Mouse (Mus musculus): ENCODE results near the gene Ubac1. TPM values are rescaled to one million over a fixed set of nuclear protein-coding genes. Genes with fewer than 3 reads are reported as not detected.

Gene Ubac1
- polyA plus RNA-seq, 1 experiment from 2014 or later = 81.4 TPM

DNA sequence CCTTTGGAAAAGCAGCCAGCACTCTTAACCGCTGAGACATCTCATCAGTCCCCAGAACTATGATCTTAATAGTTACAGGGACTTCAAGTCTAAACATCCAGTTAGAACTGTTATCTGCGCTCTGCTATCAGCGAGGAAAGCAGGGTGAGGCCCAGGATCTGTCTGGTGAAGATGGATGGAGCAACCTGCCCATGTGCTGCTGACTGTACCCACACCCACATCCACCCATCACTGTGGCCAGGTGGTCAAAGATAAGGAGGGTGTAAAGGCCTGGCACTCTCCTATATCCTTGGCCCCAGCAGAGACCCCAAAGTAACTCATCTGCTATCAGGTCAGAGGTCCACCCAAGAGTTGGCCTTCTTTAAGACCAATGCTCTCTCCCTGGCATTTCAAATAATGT, 7.9 kb downstream of the Ubac1 start:
- Histone ChIP-seq H3K27ac (ENCODE audit: low read length) (no peak overlapping the region), H3K4me1 (ENCODE audit: control insufficient read depth, insufficient read depth, low read length) (no peaks in the 10 kb centered on the region), H3K9me3 (replicated peaks; ENCODE audit: control insufficient read depth, low read length) (no peaks in the 10 kb centered on the region), H3K4me2 (ENCODE audit: low read depth, low read length) (no peak overlapping the region), H3K27me3 (ENCODE audit: control insufficient read depth, insufficient read depth, low read length) (no peaks in the 10 kb centered on the region), H3K9ac (ENCODE audit: low read length) (no peak overlapping the region), H3K4me3 (replicated peaks; ENCODE audit: low read length) (no peak overlapping the region), H3K36me3 (ENCODE audit: control insufficient read depth, insufficient read depth, low read length) (peaks cover 13% of the 10 kb centered on the region; the same call in 1 of the 2 replicates)
- WGBS = 73% methylated on average over 3 of the region's 3 CpGs
- ATAC-seq (ENCODE audit: insufficient read depth, low FRiP score) = peak; percentile 86

DNA sequence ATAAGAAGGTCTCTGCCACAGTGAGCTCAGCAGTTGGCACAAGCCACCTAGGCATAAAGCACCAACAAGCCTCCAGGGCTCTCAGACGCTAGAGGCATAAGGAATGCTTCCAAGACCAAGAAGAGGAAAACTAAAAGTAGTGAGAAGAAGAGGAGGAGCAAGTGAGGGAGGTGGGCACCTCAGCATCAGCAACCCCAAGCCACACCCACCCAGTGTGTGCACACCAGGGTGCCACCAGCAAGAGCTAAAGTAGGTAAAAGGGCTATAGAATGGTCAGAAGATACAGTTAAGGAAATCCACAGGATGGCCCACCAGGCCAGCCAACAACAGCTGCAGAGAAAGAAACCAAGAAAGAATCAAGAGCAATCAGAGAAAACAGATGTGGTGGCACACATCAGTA, 10.1 kb downstream of the Ubac1 start:
- no peak for ATAC-seq (ENCODE audit: insufficient read depth, low FRiP score)
- no peaks in the 10 kb centered on the region for H3K9me3 ChIP-seq (replicated peaks; ENCODE audit: control insufficient read depth, low read length)
- no peak overlapping the region for H3K4me3 ChIP-seq (replicated peaks; ENCODE audit: low read length)
- 63% methylated on average over 1 of the region's 1 CpGs for WGBS
- peaks cover 23% of the 10 kb centered on the region; the same call in 1 of the 2 replicates for H3K36me3 ChIP-seq (ENCODE audit: control insufficient read depth, insufficient read depth, low read length)
- no peaks in the 10 kb centered on the region for H3K4me1 ChIP-seq (ENCODE audit: control insufficient read depth, insufficient read depth, low read length)
- H3K27ac ChIP-seq (ENCODE audit: low read length) = no peak overlapping the region
- H3K9ac ChIP-seq (ENCODE audit: low read length) = no peak overlapping the region
- no peak overlapping the region for H3K4me2 ChIP-seq (ENCODE audit: low read depth, low read length)
- no peaks in the 10 kb centered on the region for H3K27me3 ChIP-seq (ENCODE audit: control insufficient read depth, insufficient read depth, low read length)

DNA sequence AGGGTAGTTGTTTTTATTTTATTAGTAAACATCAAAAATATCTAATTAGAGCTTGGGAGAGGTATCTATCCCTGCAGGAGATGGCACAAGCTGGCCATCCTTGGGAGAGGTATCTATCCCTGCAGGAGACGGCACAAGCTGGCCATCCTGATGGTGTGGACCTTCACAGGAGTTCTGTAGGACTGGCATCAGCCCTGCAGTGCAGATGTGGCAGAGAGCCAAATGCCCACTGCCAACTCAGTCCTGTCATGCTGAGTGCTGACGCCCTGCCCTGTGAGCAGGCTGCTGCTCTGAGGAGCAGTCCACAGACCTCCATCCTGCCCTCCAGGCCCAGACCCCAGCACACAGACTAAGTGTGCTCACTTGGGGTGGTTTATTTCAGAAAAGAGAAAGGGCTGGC, 19.5 kb downstream of the Ubac1 start:
- Histone ChIP-seq H3K9me3 (replicated peaks; ENCODE audit: control insufficient read depth, low read length) (no peaks in the 10 kb centered on the region), H3K9ac (ENCODE audit: low read length) (no peak overlapping the region), H3K4me2 (ENCODE audit: low read depth, low read length) (no peak overlapping the region), H3K27me3 (ENCODE audit: control insufficient read depth, insufficient read depth, low read length) (no peaks in the 10 kb centered on the region), H3K27ac (ENCODE audit: low read length) (no peak overlapping the region), H3K4me1 (ENCODE audit: control insufficient read depth, insufficient read depth, low read length) (no peaks in the 10 kb centered on the region), H3K4me3 (replicated peaks; ENCODE audit: low read length) (no peak overlapping the region), H3K36me3 (ENCODE audit: control insufficient read depth, insufficient read depth, low read length) (peaks cover 12% of the 10 kb centered on the region; the same call in 1 of the 2 replicates)
- no peak for ATAC-seq (ENCODE audit: insufficient read depth, low FRiP score)
- WGBS = 90% methylated on average over 2 of the region's 2 CpGs

DNA sequence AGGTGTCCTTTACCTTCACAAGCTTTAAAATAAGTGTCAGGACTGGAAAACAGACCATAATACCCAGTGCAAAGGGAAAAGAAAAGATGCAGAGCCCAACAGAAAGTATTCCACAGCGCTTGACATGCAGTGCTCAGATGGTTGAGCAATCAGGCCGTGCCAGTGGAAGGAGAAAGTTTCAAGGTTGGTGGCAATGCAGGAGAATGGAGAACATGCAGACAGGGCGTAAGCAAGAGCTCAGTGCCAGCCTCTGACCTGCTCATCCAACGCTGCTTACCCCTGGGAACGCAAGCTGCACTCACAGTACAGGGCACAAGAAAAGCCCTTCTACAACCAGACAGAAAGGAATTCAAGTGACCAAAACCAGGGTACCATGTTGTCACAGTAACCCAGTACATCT, 20.4 kb downstream of the Ubac1 start:
- no peak overlapping the region for H3K9ac ChIP-seq (ENCODE audit: low read length)
- no peaks in the 10 kb centered on the region for H3K27me3 ChIP-seq (ENCODE audit: control insufficient read depth, insufficient read depth, low read length)
- no peak overlapping the region for H3K4me2 ChIP-seq (ENCODE audit: low read depth, low read length)
- no peak for ATAC-seq (ENCODE audit: insufficient read depth, low FRiP score)
- H3K27ac ChIP-seq (ENCODE audit: low read length) = no peak overlapping the region
- no peaks in the 10 kb centered on the region for H3K4me1 ChIP-seq (ENCODE audit: control insufficient read depth, insufficient read depth, low read length)
- no peaks in the 10 kb centered on the region for H3K9me3 ChIP-seq (replicated peaks; ENCODE audit: control insufficient read depth, low read length)
- H3K4me3 ChIP-seq (replicated peaks; ENCODE audit: low read length) = no peak overlapping the region
- H3K36me3 ChIP-seq (ENCODE audit: control insufficient read depth, insufficient read depth, low read length) = peaks cover 12% of the 10 kb centered on the region; the same call in 1 of the 2 replicates
- 96% methylated on average over 5 of the region's 5 CpGs for WGBS

DNA sequence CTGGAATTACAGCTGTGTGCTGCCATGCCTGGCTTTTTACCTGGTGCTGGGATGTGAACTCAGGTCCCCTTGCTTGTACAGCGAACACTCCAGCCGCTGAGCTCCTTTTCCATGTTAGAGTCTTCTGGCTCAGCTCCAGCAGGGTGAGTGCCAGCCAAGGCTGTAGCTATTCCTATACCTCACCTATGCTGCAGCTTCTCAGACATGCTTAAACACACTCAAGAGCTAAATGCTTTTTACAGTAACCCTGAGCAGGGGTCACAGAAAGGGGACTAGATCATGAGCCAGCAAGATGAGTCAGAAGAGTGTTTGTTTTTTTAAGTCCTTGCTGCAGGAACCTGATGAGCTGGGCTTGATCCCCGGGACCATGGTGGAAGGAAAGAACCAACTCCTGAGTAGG, 23.8 kb downstream of the Ubac1 start:
- Histone ChIP-seq H3K9ac (ENCODE audit: low read length) (no peak overlapping the region), H3K36me3 (ENCODE audit: control insufficient read depth, insufficient read depth, low read length) (peaks cover 8% of the 10 kb centered on the region; the same call in 1 of the 2 replicates), H3K27me3 (ENCODE audit: control insufficient read depth, insufficient read depth, low read length) (no peaks in the 10 kb centered on the region), H3K27ac (ENCODE audit: low read length) (no peak overlapping the region), H3K9me3 (replicated peaks; ENCODE audit: control insufficient read depth, low read length) (no peaks in the 10 kb centered on the region), H3K4me3 (replicated peaks; ENCODE audit: low read length) (no peak overlapping the region), H3K4me1 (ENCODE audit: control insufficient read depth, insufficient read depth, low read length) (no peaks in the 10 kb centered on the region), H3K4me2 (ENCODE audit: low read depth, low read length) (no peak overlapping the region)
- 81% methylated on average over 3 of the region's 3 CpGs for WGBS
- no peak for ATAC-seq (ENCODE audit: insufficient read depth, low FRiP score)

DNA sequence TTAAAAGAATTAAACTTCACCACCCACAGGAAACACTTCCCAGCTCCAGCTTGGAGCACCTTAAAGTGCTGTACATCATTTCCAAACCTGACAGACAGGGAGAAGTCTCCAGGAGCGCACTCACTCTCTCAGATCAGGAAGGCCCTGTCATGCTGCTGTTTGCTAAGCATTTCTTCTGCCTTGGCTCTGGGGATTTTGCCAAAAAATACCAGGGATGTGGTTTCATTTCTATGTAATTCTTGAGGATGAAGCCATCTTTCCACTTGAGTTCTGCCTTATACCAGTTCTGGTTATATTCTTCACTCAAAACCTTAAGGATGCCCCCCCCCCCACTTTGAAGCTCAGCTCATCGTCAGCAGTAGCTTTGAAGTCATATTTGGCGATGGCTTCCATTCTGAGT, 26.8 kb downstream of the Ubac1 start:
- no peak for ATAC-seq (ENCODE audit: insufficient read depth, low FRiP score)
- WGBS = 86% methylated on average over 3 of the region's 3 CpGs
- H3K4me1 ChIP-seq (ENCODE audit: control insufficient read depth, insufficient read depth, low read length) = no peaks in the 10 kb centered on the region
- H3K9ac ChIP-seq (ENCODE audit: low read length) = no peak overlapping the region
- H3K9me3 ChIP-seq (replicated peaks; ENCODE audit: control insufficient read depth, low read length) = no peaks in the 10 kb centered on the region
- no peak overlapping the region for H3K4me2 ChIP-seq (ENCODE audit: low read depth, low read length)
- H3K4me3 ChIP-seq (replicated peaks; ENCODE audit: low read length) = no peak overlapping the region
- no peaks in the 10 kb centered on the region for H3K27me3 ChIP-seq (ENCODE audit: control insufficient read depth, insufficient read depth, low read length)
- H3K27ac ChIP-seq (ENCODE audit: low read length) = no peak overlapping the region
- H3K36me3 ChIP-seq (ENCODE audit: control insufficient read depth, insufficient read depth, low read length) = peaks cover 8% of the 10 kb centered on the region; the same call in 1 of the 2 replicates

DNA sequence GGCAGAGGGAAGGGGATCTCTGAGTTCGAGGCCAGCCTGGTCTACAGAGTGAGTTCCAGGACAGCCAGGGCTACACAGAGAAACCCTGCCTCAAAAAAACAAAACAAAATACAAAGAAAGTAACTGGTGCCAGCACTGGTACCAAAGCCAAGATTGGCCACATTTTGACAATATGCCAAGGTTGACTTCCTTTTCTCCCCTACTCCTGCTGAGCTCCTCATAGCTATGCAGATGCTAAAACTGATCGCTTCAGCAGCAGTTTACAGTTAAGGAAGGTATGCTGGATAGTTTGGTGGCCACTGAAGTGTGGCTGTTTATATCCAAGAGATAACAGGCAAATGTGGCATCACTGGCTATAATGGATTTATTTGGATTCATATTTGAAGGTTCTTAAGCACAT, 29.3 kb downstream of the Ubac1 start:
- no peak for ATAC-seq (ENCODE audit: insufficient read depth, low FRiP score)
- Histone ChIP-seq H3K36me3 (ENCODE audit: control insufficient read depth, insufficient read depth, low read length) (no peaks in the 10 kb centered on the region), H3K9me3 (replicated peaks; ENCODE audit: control insufficient read depth, low read length) (no peaks in the 10 kb centered on the region), H3K4me1 (ENCODE audit: control insufficient read depth, insufficient read depth, low read length) (no peaks in the 10 kb centered on the region), H3K9ac (ENCODE audit: low read length) (no peak overlapping the region), H3K4me3 (replicated peaks; ENCODE audit: low read length) (no peak overlapping the region), H3K27me3 (ENCODE audit: control insufficient read depth, insufficient read depth, low read length) (no peaks in the 10 kb centered on the region), H3K27ac (ENCODE audit: low read length) (no peak overlapping the region), H3K4me2 (ENCODE audit: low read depth, low read length) (no peak overlapping the region)
- WGBS = 75% methylated on average over 2 of the region's 2 CpGs

DNA sequence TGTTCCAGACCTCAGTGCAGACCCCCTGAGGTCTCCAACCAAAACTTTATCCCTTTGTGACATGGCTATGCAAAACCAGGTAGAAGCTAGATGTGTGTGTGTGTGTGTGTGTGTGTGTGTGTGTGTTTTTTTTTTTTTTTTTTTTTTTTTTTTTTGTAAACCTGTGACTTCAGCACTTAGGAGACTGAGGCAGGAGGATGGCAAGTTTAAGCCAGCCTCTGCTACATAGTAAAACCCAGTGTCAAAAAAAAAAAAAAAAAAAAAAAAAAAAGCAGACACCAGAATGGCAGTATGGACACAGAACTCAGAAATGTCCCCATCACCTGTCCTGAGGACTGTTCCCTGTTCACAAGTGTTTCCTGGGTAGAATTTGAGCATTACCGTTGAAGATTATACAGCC, 31.9 kb downstream of the Ubac1 start:
- ATAC-seq (ENCODE audit: insufficient read depth, low FRiP score) = no peak
- Histone ChIP-seq H3K27me3 (ENCODE audit: control insufficient read depth, insufficient read depth, low read length) (no peaks in the 10 kb centered on the region), H3K9ac (ENCODE audit: low read length) (no peak overlapping the region), H3K4me3 (replicated peaks; ENCODE audit: low read length) (no peak overlapping the region), H3K4me2 (ENCODE audit: low read depth, low read length) (no peak overlapping the region), H3K27ac (ENCODE audit: low read length) (no peak overlapping the region), H3K9me3 (replicated peaks; ENCODE audit: control insufficient read depth, low read length) (no peaks in the 10 kb centered on the region), H3K36me3 (ENCODE audit: control insufficient read depth, insufficient read depth, low read length) (no peaks in the 10 kb centered on the region), H3K4me1 (ENCODE audit: control insufficient read depth, insufficient read depth, low read length) (no peaks in the 10 kb centered on the region)
- 85% methylated on average over 1 of the region's 1 CpGs for WGBS

DNA sequence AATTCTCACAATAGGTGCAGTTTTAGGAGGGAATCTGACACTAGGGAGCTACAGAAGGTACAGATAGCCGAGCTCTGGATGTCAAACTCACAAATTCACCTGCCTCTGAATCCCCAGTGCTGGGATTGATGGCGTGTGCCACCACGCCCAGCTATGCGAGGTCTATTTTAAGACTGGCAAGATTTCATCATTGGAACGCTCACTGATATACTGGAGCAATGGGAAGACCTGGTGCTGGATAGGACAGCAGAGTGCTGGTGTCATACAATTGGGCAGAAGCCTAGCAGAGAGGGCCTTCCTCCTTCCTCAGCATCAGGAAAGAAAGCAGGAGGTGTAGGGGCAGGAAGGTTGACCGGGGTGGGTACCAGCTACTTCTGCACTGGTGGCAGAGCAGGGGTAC, 33.7 kb downstream of the Ubac1 start:
- H3K27me3 ChIP-seq (ENCODE audit: control insufficient read depth, insufficient read depth, low read length) = no peaks in the 10 kb centered on the region
- no peak overlapping the region for H3K4me2 ChIP-seq (ENCODE audit: low read depth, low read length)

DNA sequence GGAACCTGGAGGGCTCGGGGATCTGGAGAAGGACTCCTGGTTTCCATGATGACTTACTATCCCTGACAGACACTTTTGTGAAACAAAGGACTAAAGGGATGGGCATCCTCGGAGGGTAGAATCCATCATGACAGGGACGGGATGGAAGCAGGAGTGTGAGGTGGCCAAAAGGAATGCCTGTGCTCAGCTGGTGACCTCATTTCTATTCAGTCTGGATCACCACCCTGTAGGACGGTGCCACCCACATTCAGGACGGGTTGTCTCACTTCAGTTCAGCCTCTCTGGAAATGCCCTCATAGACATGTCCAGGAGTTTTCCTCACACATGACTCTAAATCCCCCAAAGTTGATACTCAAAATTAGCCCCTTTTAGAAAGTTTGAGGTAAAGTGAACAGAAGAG, 34.9 kb downstream of the Ubac1 start:
- Histone ChIP-seq H3K9me3 (replicated peaks; ENCODE audit: control insufficient read depth, low read length) (no peaks in the 10 kb centered on the region), H3K27me3 (ENCODE audit: control insufficient read depth, insufficient read depth, low read length) (no peaks in the 10 kb centered on the region), H3K27ac (ENCODE audit: low read length) (no peak overlapping the region), H3K9ac (ENCODE audit: low read length) (no peak overlapping the region), H3K4me2 (ENCODE audit: low read depth, low read length) (no peak overlapping the region), H3K36me3 (ENCODE audit: control insufficient read depth, insufficient read depth, low read length) (no peaks in the 10 kb centered on the region), H3K4me3 (replicated peaks; ENCODE audit: low read length) (no peak overlapping the region), H3K4me1 (ENCODE audit: control insufficient read depth, insufficient read depth, low read length) (peaks cover 7% of the 10 kb centered on the region)
- no peak for ATAC-seq (ENCODE audit: insufficient read depth, low FRiP score)
- WGBS = 63% methylated on average over 5 of the region's 5 CpGs

More for the DNA sequence above, 33.7 kb downstream of the Ubac1 start:
- no peaks in the 10 kb centered on the region for H3K36me3 ChIP-seq (ENCODE audit: control insufficient read depth, insufficient read depth, low read length)
- no peak overlapping the region for H3K27ac ChIP-seq (ENCODE audit: low read length)
- no peak overlapping the region for H3K9ac ChIP-seq (ENCODE audit: low read length)
- no peak for ATAC-seq (ENCODE audit: insufficient read depth, low FRiP score)
- H3K4me3 ChIP-seq (replicated peaks; ENCODE audit: low read length) = no peak overlapping the region
- H3K4me1 ChIP-seq (ENCODE audit: control insufficient read depth, insufficient read depth, low read length) = peaks cover 5% of the 10 kb centered on the region; the same call in 1 of the 2 replicates
- WGBS = 80% methylated on average over 6 of the region's 6 CpGs
- no peaks in the 10 kb centered on the region for H3K9me3 ChIP-seq (replicated peaks; ENCODE audit: control insufficient read depth, low read length)
